Comparison of ENCODE assay signal across 1 mouse cellular context in the genomic region with DNA sequence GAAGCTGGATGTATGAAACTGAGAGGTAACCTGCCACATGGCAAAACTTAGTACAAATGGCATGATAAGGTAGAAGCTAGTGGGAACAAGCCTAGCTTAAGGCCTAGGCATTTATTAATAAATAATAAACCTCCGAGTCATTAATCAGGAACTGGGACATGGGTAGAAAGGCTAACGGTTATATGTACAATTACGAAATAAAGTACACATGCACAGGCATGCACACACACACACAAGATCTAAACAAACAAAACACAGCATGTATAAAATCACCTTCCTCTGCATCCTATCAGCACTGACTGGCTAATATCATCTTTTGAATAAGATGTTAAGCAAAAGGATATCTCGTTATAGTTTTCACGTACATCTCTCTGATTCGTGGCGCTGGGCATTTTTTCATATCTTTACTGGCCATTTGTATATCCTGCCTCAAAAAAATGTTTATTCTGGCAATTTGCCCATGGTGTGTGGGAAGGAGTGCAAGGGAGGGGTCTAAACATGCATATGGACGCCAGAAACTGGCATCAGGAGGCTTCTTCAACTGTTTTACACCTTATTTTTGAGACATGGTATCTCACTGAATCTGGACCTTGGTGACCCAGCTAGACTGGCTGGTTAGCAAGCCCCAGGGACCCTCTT.
TF ChIP-seq lines count a peak whose summit lies in the region.

No protein-coding gene starts in this region.

TF ChIP-seq in MEL, 35 proteins besides CTCF, POLR2A, EP300 and RAD21 (continued from another document):
- TF ChIP-seq USF1 (IDR thresholded peaks at IDR 0.05; ENCODE audit: low read depth, low read length) (no peak), NRF1 (IDR thresholded peaks at IDR 0.05; ENCODE audit: insufficient read depth, low read depth, low read length, poor library complexity, severe bottlenecking) (no peak), SMC3 (IDR thresholded peaks at IDR 0.05; ENCODE audit: low read depth, low read length) (no peak), CHD1 (IDR thresholded peaks at IDR 0.05; ENCODE audit: low read depth, low read length) (no peak), ZKSCAN1 (IDR thresholded peaks at IDR 0.05; ENCODE audit: low read depth, low read length) (no peak), JUND (IDR thresholded peaks at IDR 0.05; ENCODE audit: low read depth, low read length) (no peak), SIN3A (IDR thresholded peaks at IDR 0.05; ENCODE audit: low read length) (no peak), MXI1 (IDR thresholded peaks at IDR 0.05; ENCODE audit: low read depth, low read length) (no peak)
